Mouse (Mus musculus): Measurements from ENCODE around the gene Sgk2. TPM values are rescaled to one million over a fixed set of nuclear protein-coding genes. Genes with fewer than 3 reads are reported as not detected.

Sgk2 gene
- polyA plus RNA-seq (2015; fragmentation: Nextera tagmentation; extraction: Ambion mirVana), result 9.4 and 14.0 TPM in 2 replicates

DNA sequence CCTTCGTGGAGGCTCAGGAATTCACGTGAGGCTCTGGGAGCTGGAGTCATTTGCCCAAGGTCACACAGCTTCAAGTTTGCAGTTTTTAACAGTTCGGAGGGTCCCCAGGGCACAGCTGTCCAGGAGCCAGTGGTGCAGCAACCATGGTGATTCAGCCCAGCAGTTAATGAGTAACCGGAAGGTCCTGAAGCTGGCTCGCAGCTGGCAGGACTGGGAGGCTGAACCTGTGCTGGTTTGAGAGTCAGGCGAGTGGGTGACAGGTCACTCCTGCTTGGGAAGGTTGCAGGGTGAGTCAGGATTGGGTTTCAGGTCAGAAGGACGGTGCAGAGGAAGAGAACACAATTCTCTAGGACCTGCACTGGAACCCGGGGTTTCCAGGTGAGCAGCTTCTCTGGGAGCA is at the start of gene Sgk2:
TSS of gene Sgk2 (plus strand) at position 113 of the 400 bp plus-strand sequence.
- 44% methylated on average over 8 of the region's 8 CpGs for WGBS (ENCODE audit: insufficient replicate concordance)
- TF ChIP-seq EP300 (IDR thresholded peaks at IDR 0.05; ENCODE audit: low read depth), result no peak
- TF ChIP-seq CTCF (IDR thresholded peaks at IDR 0.05; ENCODE audit: low read depth), result no peak
- peak within 1 kb of the TSS; percentile 5; the same call in 1 of the 2 replicates for H3K4me3 ChIP-seq (ENCODE audit: low read depth, low read length)
- H3K9ac ChIP-seq (replicated peaks), result no peak within 1 kb of the TSS
- H3K4me2 ChIP-seq (ENCODE audit: low read depth, low read length), result peak within 1 kb of the TSS; percentile 26; the same call in 1 of the 2 replicates
- no peaks in the 10 kb centered on the region for H3K9me3 ChIP-seq (ENCODE audit: low read length)
- DNase-seq, result peak; percentile 69
- H3K36me3 ChIP-seq (replicated peaks; ENCODE audit: insufficient read depth, low read length), result no peaks in the 10 kb centered on the region
- no peaks in the 10 kb centered on the region for H3K27me3 ChIP-seq (ENCODE audit: insufficient read depth, low read length)
- H3K4me1 ChIP-seq (ENCODE audit: insufficient read depth), result peaks cover 8% of the 10 kb centered on the region
- H3K27ac ChIP-seq (ENCODE audit: low read depth), result peak within 1 kb of the TSS; percentile 83
- peak; percentile 82 for ATAC-seq

DNA sequence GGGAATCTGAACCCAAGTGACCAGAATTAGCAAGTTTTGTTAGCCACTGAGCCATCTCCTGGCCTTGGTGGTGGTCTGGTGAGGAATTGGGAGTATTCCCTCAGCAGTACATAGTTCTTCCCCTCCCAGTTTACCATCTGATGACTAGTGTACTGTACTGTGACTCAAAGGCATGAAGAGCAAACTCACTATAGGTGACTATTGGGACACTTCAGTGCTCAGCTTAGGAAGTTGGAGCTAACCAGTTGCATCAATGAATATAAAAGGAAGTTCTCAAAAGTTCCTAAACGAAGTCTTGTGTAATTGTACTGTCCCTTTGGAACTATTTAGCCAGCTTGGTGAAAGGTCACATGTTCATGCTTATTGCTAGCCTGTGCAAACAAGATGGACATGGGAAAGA is 47.6 kb upstream of the Sgk2 start:
- Histone ChIP-seq H3K4me2 (ENCODE audit: low read depth, low read length) (no peak overlapping the region), H3K9me3 (ENCODE audit: low read length) (no peaks in the 10 kb centered on the region), H3K4me3 (ENCODE audit: low read depth, low read length) (no peak overlapping the region), H3K36me3 (replicated peaks; ENCODE audit: insufficient read depth, low read length) (peaks cover 54% of the 10 kb centered on the region), H3K9ac (replicated peaks) (no peak overlapping the region), H3K27ac (ENCODE audit: low read depth) (peak overlapping the region; percentile 45), H3K27me3 (ENCODE audit: insufficient read depth, low read length) (peaks cover 9% of the 10 kb centered on the region), H3K4me1 (ENCODE audit: insufficient read depth) (peaks cover 25% of the 10 kb centered on the region)
- DNase-seq (no peak), ATAC-seq (peak; percentile 74)
- TF ChIP-seq CTCF (IDR thresholded peaks at IDR 0.05; ENCODE audit: low read depth), result no peak
- TF ChIP-seq EP300 (IDR thresholded peaks at IDR 0.05; ENCODE audit: low read depth), result peak; percentile 42; the same call in 1 of the 2 replicates
- WGBS (ENCODE audit: insufficient replicate concordance), result 29% methylated on average over 1 of the region's 1 CpGs

DNA sequence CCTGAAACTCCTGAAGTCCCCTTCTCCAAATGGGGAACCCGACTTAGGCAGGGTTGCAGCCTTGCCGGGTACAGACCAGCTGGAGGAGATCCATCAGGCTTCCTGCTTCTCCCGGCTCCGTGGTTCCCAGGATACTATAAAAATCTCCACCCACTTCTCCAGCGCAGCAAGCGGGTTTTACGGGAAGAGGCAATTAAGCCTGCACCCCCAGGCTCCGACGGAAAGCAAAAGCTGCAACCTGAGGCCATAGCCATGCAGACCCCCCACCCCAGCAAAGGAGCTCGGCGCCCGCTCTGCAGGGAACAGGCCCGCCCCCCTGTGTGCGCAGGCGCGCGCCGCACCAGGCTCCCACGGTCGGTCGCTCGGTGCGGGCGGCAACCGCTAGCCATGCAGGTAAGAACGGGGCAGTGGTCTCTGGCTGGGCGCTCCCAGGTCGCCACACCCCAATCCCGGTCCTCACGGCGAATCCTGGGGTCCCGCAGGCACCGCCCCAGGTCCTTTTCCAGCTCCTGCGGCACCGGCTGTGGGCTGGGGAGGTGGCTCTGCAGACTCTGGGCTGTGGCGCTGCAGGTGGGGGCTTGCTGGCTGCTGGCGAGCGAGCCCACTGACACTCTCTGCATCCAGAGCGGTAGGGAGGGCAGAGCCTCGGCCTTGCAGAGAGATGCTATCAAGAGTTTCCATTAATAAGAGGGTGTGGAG is 43.8 kb upstream of the Sgk2 start, which contains the start of gene L3mbtl1:
TSS of gene L3mbtl1 (plus strand) at position 325 of the 699 bp plus-strand sequence.
- DNase-seq, result peak; percentile 38
- no peak for ATAC-seq
- TF ChIP-seq CTCF (IDR thresholded peaks at IDR 0.05; ENCODE audit: low read depth) (no peak), EP300 (IDR thresholded peaks at IDR 0.05; ENCODE audit: low read depth) (no peak)
- H3K4me2 ChIP-seq (ENCODE audit: low read depth, low read length), result peak within 1 kb of the TSS; percentile 88
- H3K4me3 ChIP-seq (ENCODE audit: low read depth, low read length), result peak within 1 kb of the TSS; percentile 52
- no peak within 1 kb of the TSS for H3K27ac ChIP-seq (ENCODE audit: low read depth)
- peaks cover 9% of the 10 kb centered on the region for H3K27me3 ChIP-seq (ENCODE audit: insufficient read depth, low read length)
- H3K9ac ChIP-seq (replicated peaks), result peak within 1 kb of the TSS; percentile 48; the same call in 1 of the 2 replicates
- H3K4me1 ChIP-seq (ENCODE audit: insufficient read depth), result peaks cover 18% of the 10 kb centered on the region
- H3K36me3 ChIP-seq (replicated peaks; ENCODE audit: insufficient read depth, low read length), result peaks cover 21% of the 10 kb centered on the region
- no peaks in the 10 kb centered on the region for H3K9me3 ChIP-seq (ENCODE audit: low read length)
- WGBS (ENCODE audit: insufficient replicate concordance), result 2% methylated on average over 39 of the region's 40 CpGs

DNA sequence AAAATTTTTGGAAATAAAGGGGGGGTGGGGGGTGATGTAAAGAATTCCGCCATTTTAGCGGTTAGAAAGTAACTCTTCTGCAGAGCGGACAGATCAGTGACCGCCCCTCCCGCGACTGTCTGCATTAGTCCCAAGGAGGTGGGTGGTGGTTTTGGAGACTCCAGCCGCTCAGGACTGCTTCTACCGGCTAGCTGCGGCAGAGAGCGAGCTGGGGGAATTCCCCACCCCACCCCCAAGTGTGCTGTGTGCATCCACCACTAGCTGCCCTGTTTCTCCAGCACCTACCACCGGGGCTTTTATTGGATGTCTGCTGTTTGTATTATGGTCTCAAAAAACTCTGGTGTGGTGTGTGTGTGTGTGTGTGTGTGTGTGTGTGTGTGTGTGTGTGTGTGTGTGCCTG is 43.2 kb upstream of the Sgk2 start:
- Histone ChIP-seq H3K36me3 (replicated peaks; ENCODE audit: insufficient read depth, low read length) (peaks cover 16% of the 10 kb centered on the region), H3K27me3 (ENCODE audit: insufficient read depth, low read length) (peaks cover 9% of the 10 kb centered on the region), H3K4me1 (ENCODE audit: insufficient read depth) (peaks cover 18% of the 10 kb centered on the region), H3K9me3 (ENCODE audit: low read length) (no peaks in the 10 kb centered on the region), H3K4me3 (ENCODE audit: low read depth, low read length) (peak overlapping the region; percentile 52), H3K9ac (replicated peaks) (peak overlapping the region; percentile 48; the same call in 1 of the 2 replicates), H3K4me2 (ENCODE audit: low read depth, low read length) (peak overlapping the region; percentile 88), H3K27ac (ENCODE audit: low read depth) (no peak overlapping the region)
- DNase-seq, result no peak
- WGBS (ENCODE audit: insufficient replicate concordance), result 9% methylated on average over 11 of the region's 11 CpGs
- ATAC-seq, result no peak
- TF ChIP-seq CTCF (IDR thresholded peaks at IDR 0.05; ENCODE audit: low read depth) (no peak), EP300 (IDR thresholded peaks at IDR 0.05; ENCODE audit: low read depth) (no peak)

DNA sequence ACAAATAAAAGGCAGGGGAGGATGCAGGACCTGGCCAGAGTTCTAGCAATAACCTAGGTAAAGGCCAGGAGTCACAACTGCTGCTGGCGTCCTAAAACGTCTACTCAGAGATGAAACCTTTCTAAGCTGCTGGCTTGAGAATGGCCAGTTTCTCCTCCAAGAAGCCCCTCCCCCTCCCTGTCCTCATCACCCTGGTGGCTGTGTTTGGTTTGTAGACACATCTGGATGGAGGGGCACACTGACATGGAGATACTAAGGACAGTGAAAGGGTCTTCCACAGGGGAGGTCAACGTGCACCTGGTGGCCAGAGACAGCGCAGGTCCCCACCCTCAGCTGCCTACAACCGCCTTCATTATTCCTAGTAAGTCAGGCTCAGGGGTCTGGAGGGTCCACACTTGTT is 40.2 kb upstream of the Sgk2 start:
- WGBS (ENCODE audit: insufficient replicate concordance), result 82% methylated on average over 5 of the region's 5 CpGs
- Histone ChIP-seq H3K27ac (ENCODE audit: low read depth) (no peak overlapping the region), H3K9ac (replicated peaks) (no peak overlapping the region), H3K4me2 (ENCODE audit: low read depth, low read length) (no peak overlapping the region), H3K9me3 (ENCODE audit: low read length) (no peaks in the 10 kb centered on the region), H3K36me3 (replicated peaks; ENCODE audit: insufficient read depth, low read length) (no peaks in the 10 kb centered on the region), H3K4me3 (ENCODE audit: low read depth, low read length) (no peak overlapping the region), H3K4me1 (ENCODE audit: insufficient read depth) (peaks cover 5% of the 10 kb centered on the region; the same call in 1 of the 2 replicates), H3K27me3 (ENCODE audit: insufficient read depth, low read length) (peaks cover 9% of the 10 kb centered on the region)
- no peak for DNase-seq
- ATAC-seq, result no peak
- TF ChIP-seq EP300 (IDR thresholded peaks at IDR 0.05; ENCODE audit: low read depth) (no peak), CTCF (IDR thresholded peaks at IDR 0.05; ENCODE audit: low read depth) (no peak)

DNA sequence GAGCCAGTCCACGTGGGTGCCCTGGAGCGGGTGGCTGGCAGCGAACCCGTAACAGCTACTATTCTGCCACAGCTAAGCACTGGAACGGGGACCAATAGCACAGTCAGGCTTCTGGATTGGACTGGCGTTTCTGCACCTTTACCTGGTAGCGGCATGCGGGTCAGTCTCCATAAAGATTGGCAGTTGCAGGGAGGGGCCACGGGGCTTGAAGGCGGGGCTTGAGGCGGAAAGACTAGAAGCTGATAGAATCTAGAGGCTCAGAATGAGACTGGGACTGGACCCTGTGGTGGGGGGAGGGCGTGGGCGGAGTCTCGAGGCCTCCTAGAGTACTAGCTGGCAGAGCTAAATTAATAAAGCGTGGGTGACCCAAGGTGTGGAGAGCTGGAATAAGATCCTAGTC is 39.4 kb upstream of the Sgk2 start:
- ATAC-seq, result peak; percentile 35; the same call in 1 of the 2 replicates
- Histone ChIP-seq H3K36me3 (replicated peaks; ENCODE audit: insufficient read depth, low read length) (no peaks in the 10 kb centered on the region), H3K4me2 (ENCODE audit: low read depth, low read length) (peak overlapping the region; percentile 53), H3K4me3 (ENCODE audit: low read depth, low read length) (no peak overlapping the region), H3K9ac (replicated peaks) (no peak overlapping the region), H3K9me3 (ENCODE audit: low read length) (no peaks in the 10 kb centered on the region), H3K4me1 (ENCODE audit: insufficient read depth) (peaks cover 5% of the 10 kb centered on the region; the same call in 1 of the 2 replicates), H3K27ac (ENCODE audit: low read depth) (no peak overlapping the region), H3K27me3 (ENCODE audit: insufficient read depth, low read length) (peaks cover 9% of the 10 kb centered on the region)
- TF ChIP-seq CTCF (IDR thresholded peaks at IDR 0.05; ENCODE audit: low read depth), result no peak
- no peak for DNase-seq
- WGBS (ENCODE audit: insufficient replicate concordance), result 43% methylated on average over 15 of the region's 15 CpGs
